Mouse (Mus musculus) heart, adult 2 months (tissue): Measurements from ENCODE around the gene Nans.

Experiments
- CTCF ChIP-seq: fragments of 200-600 bp; IDR thresholded peaks from 2 replicates; pipeline ENCODE4 v1.8.1; 2022; ENCODE audit warnings: antibody characterized with exemption, mild to moderate bottlenecking, moderate library complexity
- POLR2A ChIP-seq: fragments of 200-500 bp; IDR thresholded peaks from 2 replicates; pipeline ENCODE4 v1.6.1; 2011; ENCODE audit warnings: mild to moderate bottlenecking, low read depth, low read length, control low read depth; ENCODE audit not compliant: insufficient read depth

GRCm38 (mm10) chr4:46541707-46542106 lies 52.7 kb downstream of the Nans start:
- TF ChIP-seq POLR2A, result no peak
- no peak for TF ChIP-seq CTCF
